Mouse (Mus musculus) megakaryocyte, embryonic 14.5 days (primary cell): ENCODE results near the gene Dnaja3.

Experiments used
- FLI1 ChIP-seq: IDR thresholded peaks from 2 replicates; pipeline ENCODE4 v1.6.1; 2012; ENCODE audit warnings: low read length, inconsistent platforms, mixed read lengths
- GATA1 ChIP-seq: IDR thresholded peaks from 3 replicates; pipeline ENCODE4 v1.6.1; 2012; ENCODE audit warnings: mixed read lengths, low read length, inconsistent platforms, borderline replicate concordance

- no peak for TF ChIP-seq GATA1
- TF ChIP-seq FLI1: no peak
Measured at GRCm38 (mm10) chr16:4607818-4608531, 31.8 kb upstream of the Dnaja3 start.
